Mouse (Mus musculus): ENCODE measurements at regions not wholly inside any gene's neighbourhood (a gene's known extent, or its start where the extent isn't known, plus 50 kb on each side); places are given as distances from the start of the nearest gene placed in this dataset.

GRCm38 (mm10) chr3:50886336-50886735 is 337.9 kb upstream of the Noct start:
- intact Hi-C loops (cut with DNase I) = no loop called here

DNA sequence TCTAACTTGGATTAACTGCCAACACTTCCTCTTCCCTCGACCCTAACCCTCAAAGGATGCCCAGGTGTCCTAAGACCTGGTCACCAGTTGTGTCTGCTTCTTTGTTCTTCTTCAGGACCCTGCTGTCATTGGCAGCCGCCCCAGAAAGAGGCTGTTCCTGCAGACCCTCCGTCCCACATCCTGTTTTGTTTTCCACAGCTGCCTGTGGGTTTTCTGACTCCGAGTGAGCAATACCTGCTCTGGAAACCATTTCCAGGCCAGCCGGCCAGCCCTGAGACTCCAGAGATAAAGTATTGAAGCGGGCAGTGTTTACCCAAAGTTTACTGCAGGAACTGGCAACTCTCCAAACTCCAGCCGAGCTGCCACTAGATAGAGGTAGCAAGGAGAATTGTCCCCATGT is 337.2 kb upstream of the Noct start:
- intact Hi-C loops (cut with DNase I) = no loop called here

- intact Hi-C loops (cut with DNase I) = no loop called here
These were observed 335.6 kb upstream of the Noct start for GRCm38 (mm10) chr3:50888571-50889210.

GRCm38 (mm10) chr3:50890537-50890936 is 333.7 kb upstream of the Noct start:
- intact Hi-C loops (cut with DNase I) = no loop called here

GRCm38 (mm10) chr3:50898179-50898578 is 326.1 kb upstream of the Noct start:
- intact Hi-C loops (cut with DNase I) = no loop called here

- intact Hi-C loops (cut with DNase I) = loop anchor here (10.0 kb wide), 4 partner anchors 225 to 1805 kb away; no protein-coding TSS in a partner anchor
These were observed 324.4 kb upstream of the Noct start for GRCm38 (mm10) chr3:50899830-50900350.

GRCm38 (mm10) chr3:50900566-50900965 is 323.7 kb upstream of the Noct start:
- intact Hi-C loops (cut with DNase I) = loop anchor here (10.0 kb wide), 4 partner anchors 224 to 1806 kb away; no protein-coding TSS in a partner anchor

DNA sequence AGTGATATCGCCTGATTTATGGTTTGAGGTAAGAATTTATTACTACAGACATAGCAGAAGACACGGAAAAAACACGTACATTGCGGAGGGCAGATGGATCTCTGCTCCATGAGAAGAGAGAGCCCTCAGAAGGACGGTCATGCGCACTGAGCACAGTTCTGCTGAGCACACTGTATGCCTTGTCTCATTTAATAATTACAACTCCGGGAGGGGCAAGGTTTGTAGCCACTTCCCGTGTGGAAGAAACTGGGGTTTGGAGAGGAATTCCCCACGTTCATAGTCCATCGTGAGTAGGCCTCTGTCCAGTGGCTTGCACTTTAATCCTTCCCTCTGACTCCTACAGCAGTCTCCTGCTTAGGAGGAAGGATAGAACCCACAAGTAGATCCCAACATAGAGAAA is 322.9 kb upstream of the Noct start:
- intact Hi-C loops (cut with DNase I) = loop anchor here (10.0 kb wide), 4 partner anchors 223 to 1807 kb away; no protein-coding TSS in a partner anchor

DNA sequence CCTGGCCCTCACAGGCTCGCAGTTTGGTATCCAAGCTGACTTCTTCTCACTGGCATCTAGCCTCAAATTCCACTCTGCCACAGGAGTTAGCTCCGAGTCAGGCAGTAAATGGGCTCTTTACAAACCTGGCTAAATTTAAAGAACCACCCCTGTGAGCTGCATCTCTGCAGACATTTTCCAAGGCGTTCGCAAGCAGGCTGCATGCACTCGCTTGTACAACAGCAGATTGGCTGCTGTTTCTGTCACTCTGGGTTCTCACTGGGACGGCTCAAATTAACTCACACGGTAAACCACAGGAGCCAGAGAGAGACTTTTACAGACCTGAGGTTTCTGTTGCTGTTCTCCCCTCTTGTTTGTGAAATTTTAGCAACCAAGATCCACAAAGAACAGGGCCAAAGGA is 321.3 kb upstream of the Noct start:
- intact Hi-C loops (cut with DNase I) = loop anchor here (10.0 kb wide), 4 partner anchors 222 to 1808 kb away; no protein-coding TSS in a partner anchor

GRCm38 (mm10) chr3:50904716-50905116 is 319.5 kb upstream of the Noct start:
- intact Hi-C loops (cut with DNase I) = loop anchor here (5.0 to 10.0 kb wide), 5 partner anchors 220 to 1810 kb away; no protein-coding TSS in a partner anchor

DNA sequence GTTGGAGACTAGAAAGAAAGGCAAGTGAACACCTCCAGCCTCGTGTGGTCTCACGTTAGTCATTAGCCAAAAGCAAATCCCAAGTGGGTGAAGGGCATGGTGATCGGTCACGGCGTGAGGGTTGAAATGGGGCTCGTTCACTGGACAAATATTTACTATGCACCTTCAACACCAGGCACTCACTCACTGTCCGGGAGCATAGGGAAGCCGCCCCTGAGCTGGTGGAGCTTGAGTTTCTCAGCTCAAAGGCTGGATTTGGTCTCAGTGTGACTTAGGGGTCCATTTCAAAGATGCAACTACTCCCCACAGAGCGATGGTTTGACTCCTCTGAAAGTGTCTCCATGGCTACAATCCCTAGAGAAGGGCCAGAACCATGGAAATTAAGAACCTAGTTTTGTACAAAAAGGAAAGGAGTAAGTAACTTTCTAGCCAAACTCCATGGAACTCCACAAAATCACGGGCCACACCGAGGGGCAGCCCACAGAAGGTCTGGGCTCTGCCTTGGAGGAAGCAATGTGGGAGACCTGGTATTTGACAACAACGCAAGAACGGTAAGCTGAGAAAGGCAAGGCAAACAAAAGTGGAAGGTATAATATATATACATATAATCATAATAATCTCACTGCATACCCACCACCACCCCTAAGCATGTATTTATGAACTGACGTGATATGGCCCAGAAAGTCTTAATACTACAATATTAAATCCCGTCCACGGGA is 318.8 kb upstream of the Noct start:
- intact Hi-C loops (cut with DNase I) = loop anchor here (5.0 to 10.0 kb wide), 5 partner anchors 219 to 1811 kb away; no protein-coding TSS in a partner anchor

GRCm38 (mm10) chr3:50905993-50906831 is 318.0 kb upstream of the Noct start:
- intact Hi-C loops (cut with DNase I) = loop anchor here (5.0 to 10.0 kb wide), 5 partner anchors 219 to 1811 kb away; no protein-coding TSS in a partner anchor

- intact Hi-C loops (cut with DNase I) = no loop called here
These were observed 311.2 kb upstream of the Noct start for GRCm38 (mm10) chr3:50912980-50913518.

GRCm38 (mm10) chr3:50914866-50915365 is 309.3 kb upstream of the Noct start:
- intact Hi-C loops (cut with DNase I) = no loop called here

GRCm38 (mm10) chr3:50916305-50916854 is 307.9 kb upstream of the Noct start:
- intact Hi-C loops (cut with DNase I) = no loop called here

- intact Hi-C loops (cut with DNase I) = no loop called here
These were observed 301.9 kb upstream of the Noct start for GRCm38 (mm10) chr3:50922347-50922746.

DNA sequence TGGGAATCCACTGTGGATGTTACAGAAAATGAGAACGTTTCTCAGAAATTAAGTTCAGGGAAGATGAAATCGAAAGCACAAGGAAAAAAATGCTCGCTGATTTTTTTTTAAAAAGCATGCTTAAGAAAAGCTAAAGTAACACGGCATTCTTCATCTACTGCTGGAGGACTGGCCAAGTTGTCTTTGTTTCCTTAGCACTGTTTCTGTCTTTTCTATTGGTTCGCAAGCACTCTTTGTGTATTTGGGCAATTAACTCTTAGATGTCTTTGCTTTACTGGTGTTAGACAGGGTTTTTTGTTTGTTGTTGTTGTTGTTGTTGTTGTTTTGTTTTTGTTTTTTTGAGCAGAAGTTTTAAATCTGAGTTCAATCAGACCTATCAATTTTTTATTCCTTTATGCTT is 301.4 kb upstream of the Noct start:
- intact Hi-C loops (cut with DNase I) = no loop called here

DNA sequence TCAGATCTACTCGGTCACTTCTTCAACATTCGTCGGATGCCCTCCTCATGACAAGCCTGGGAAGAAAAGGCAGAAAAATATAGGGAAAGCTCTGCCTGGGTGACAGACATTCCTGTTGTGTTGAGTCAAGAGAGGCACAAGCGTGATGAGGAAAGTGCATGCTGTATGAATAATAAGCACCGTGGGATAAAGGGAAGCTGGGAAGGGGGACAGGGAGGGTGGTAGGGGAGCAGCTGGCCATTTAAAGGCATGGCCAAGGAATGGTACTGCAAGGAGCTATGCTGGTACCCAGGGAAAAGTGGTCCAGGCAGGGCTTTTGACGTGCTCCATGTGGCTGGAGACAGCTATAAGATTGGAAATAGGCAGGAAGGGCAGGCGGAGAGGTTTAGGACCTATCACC is 300.9 kb upstream of the Noct start:
- intact Hi-C loops (cut with DNase I) = no loop called here

DNA sequence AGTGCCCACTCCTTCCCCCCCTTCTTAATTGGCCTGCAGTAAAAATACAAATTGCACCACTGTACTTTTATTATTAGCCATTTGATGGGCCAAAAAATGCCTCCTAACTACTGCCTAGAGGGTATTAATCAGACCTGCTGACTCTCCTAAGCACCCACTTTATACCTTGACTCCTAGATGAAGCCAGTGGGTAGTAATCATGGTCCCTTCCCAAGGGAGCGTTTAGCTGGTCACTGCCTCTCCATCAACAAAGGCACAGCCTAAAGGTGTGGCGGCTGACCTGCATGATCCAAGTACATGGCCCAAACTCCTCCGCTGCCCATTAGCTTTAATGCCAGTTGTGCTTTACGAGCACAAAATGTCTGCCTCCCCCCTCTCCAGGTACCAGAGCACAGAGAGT is 296.9 kb upstream of the Noct start:
- intact Hi-C loops (cut with DNase I) = no loop called here

DNA sequence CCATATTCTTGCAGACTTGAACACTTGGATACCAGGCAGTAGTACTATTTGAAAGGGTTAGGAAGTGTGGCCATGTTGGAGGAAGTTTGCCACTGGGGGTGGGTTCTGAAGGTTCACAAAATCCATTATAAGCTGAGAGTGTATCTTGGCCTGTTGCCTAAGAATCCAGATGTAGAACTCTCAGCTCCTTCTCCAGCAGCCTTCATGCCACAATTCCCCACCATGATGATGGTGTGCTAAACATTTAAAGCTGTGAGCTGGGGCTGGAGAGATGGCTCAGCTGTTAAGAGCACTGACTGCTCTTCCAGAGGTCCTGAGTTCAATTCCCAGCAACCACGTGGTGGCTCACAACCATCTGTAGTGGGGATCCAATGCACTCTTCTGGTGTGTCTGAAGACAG is 295.2 kb upstream of the Noct start:
- intact Hi-C loops (cut with DNase I) = no loop called here
